Mouse (Mus musculus) bone marrow, adult 2 months (tissue): ENCODE data around the gene Anxa11.

Source experiments
- CTCF ChIP-seq: fragments of 200-500 bp; IDR thresholded peaks from 2 replicates; pipeline ENCODE4 v1.5.1; 2011; ENCODE audit warnings: low read length, control low read depth; ENCODE audit not compliant: control insufficient read depth, insufficient read depth
- POLR2A ChIP-seq: fragments of 200-500 bp; IDR thresholded peaks from 2 replicates; pipeline ENCODE4 v1.6.1; 2011; ENCODE audit warnings: low read depth, mild to moderate bottlenecking, control low read depth, low read length, borderline replicate concordance; ENCODE audit not compliant: control insufficient read depth

- no peak for TF ChIP-seq POLR2A
- peak; percentile 87 for TF ChIP-seq CTCF
Measured at GRCm38 (mm10) chr14:25800166-25800960, 41.6 kb upstream of the Anxa11 start.
